Mouse (Mus musculus) gastrocnemius, postnatal 25 days (tissue): ENCODE data around the gene Col23a1. TPM values are rescaled to one million over a fixed set of nuclear protein-coding genes. Genes with fewer than 3 reads are reported as not detected.
"Not testable (repeated sequence)": the region's sequence is repeated elsewhere in the genome, so short reads cannot be mapped to it uniquely, and the experiment has no call there.

Experiments
- DNase-seq: peaks from one replicate; pipeline ENCODE4 v3.0.0; 2022
- total RNA-seq, 2 experiments: library from RNA; stranded (reverse); gene quantifications; 1 replicate in 1 of 2; 2 replicates in 1 of 2; pipeline ENCODE4 v1.2.3; 2021

Gene Col23a1
- total RNA-seq, 2 experiments from 2014 or later = 1.8 to 1.9 TPM

DNA sequence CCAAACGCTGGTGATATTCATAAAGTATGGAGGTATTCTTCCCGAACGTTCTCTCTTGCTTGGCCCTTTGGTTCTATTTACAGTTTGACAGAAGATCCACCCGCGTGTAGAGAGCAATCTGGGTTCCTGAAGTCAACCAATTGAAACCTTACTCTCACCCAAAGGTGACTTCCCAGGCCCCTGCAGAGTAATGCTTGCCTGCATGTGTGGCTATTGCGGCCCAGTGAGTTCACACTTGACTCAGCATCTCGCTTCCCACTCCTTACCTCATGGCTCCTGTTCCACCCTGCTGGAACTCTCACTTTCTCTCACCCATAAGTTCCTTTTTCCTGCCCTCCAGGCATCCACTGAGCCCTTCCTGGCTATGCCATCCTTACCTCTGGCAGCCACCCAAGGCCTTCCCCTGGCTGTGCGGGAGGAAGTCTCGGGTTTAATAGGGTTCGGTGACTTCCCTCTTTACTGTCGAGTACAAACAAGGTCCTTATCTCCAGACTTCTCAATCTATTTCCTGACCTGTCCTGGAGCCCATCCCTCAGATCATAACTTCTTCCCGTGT lies 38.7 kb downstream of the Col23a1 start:
- DNase-seq = no peak

DNA sequence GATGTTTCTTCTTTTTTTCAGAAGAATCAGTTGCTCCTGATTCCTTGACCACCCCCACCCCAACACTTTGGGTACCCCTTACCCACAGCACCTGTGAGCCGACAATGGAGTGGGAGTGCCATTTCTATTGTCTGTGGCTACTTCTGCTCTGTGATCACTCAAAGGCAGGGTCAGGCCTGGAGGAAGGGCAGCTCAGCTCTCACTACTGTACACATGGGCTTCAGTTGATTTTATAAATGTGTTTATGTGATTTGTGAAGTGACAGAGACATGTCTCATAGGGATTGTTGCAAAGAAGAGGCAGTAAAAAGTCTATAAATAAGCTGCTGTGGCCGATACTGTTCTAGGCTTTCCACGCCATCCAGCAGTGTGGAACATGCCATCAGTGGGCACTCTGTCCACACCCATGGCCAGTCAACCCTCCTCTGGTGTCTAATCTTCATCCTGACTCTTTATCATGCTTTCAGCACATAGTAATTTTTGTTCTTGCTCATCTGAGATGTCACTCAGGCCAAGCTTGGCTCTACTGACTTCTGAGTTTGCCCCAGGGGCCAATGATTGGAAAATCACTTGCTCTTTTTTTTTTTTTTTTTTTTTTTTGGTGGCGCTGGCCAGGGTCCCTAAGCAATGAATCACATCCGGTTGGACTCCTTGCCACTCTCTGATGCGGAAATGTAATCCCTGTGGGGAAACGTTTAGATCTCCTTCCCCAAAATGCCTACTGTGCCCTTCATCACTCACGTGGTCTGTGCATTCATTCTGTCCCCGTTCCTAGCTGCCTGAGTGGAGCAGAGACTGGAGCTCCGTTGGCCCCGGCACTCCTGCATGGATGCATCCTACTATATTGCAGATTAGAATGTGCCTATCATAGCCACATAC lies 40.4 kb downstream of the Col23a1 start:
- DNase-seq = no peak

DNA sequence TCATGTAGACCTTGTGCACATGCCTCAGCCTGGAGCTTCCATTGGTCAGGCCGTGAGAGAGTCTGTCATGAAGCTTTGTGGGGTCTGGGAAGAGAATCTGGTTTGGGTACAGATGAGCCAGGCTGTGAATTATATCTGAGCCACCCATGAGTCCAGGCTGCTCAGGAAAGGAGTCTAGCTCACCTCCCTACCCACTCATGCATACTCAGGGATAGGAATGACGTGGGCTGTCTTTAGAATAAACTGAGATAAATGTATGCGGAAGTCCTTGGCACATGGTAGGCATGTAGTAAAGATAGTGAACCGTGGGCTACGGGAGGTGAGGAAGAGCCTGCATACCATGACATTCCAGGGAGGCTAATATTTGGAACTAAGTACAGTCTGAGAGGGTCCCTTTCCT lies 44.3 kb downstream of the Col23a1 start:
- no peak for DNase-seq

DNA sequence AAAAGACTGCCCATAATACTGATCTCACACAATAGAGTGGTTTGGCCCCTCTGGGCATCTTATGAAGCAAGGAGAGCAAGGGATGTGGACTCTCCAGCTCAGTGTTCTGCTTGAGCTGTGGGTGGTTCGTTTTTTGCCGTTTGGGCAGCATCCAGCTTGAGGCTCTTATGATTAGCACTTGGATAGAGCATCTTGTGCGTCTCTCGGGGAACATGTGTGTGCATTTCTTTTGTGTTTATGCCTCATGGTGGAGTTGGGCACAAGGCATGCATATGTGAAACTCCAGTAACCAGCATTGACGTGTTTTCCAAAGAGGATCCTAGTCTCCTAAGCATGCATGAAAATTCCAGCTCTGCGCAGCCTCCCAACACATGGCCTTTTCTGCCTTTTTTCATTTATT lies 47.9 kb downstream of the Col23a1 start:
- no peak for DNase-seq

DNA sequence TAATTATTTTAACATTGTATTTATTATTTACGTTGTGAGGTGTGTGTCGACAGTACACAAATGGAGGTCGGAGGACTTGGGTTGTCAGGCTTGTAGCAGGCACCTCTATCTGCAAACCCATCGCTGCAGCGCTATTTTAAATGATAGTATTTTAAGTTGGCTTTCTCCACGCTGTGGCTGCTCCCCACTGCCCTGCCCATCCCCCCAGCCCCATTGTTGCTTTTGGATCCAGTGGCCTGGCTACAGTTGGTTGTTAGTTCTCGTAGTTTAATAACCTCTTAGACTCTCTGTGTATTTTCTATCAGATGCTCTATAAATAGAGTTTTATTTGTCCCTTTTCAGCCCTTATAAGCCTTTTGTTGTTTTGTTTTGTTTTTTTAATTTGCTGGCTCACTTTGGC lies 48.7 kb downstream of the Col23a1 start:
- DNase-seq = no peak

DNA sequence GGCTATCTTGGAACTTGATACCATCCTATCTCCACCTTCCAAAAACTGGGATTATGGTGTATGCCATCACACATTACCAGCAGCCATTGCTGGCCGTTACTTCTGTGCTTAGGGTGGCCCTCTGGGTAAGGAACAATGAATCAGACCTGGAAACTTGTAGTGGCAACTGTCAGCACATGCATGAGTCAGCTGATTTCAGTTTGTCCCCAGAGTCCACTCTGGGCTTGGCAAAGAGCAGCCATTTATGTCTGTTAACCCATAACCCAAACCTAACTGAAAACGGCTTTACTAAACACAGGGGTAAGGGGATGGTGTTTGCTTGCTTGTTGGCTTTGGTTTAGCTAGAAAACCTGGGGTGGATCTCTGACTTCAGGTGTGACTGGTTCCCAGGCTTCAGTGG lies 51.4 kb downstream of the Col23a1 start:
- DNase-seq = no peak

DNA sequence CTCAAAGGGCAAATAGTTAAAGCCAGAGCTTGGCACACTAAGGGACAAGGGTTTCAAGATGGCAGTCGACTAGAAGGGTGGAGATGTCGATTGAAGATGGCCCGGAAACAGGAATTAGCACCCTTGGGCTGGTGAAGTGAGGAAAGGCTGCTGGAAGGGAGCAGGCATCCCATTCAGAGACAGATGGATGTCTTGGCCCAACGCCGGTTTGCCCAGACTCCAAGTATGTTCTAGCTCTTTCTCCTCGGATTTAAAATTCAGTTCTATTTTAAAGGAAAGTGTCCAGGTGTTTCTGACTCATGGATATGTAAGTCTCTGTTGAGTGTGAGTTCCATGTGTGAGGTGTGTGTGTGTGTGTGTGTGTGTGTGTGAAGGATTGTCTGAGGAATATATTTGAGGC lies 53.1 kb downstream of the Col23a1 start:
- no peak for DNase-seq

DNA sequence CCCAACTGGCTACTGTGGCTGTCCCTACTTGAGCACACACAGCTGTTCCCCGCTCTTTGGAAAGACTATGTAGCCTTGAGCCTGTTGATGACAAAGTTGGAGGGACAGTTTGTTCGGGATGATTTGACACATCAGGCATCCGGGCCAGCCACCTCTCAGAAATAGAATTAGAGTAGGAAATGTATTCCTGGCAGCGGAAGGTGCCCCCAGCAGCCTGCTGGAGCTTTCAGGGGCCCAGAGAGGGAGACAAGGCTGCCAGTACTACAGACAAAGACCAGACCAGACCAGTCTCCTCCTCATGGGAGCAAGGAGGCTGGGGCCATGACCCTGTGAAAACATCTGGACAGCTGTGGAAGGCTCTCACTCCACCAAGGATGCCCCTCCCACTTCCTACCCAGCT lies 53.6 kb downstream of the Col23a1 start:
- DNase-seq = peak; percentile 39

DNA sequence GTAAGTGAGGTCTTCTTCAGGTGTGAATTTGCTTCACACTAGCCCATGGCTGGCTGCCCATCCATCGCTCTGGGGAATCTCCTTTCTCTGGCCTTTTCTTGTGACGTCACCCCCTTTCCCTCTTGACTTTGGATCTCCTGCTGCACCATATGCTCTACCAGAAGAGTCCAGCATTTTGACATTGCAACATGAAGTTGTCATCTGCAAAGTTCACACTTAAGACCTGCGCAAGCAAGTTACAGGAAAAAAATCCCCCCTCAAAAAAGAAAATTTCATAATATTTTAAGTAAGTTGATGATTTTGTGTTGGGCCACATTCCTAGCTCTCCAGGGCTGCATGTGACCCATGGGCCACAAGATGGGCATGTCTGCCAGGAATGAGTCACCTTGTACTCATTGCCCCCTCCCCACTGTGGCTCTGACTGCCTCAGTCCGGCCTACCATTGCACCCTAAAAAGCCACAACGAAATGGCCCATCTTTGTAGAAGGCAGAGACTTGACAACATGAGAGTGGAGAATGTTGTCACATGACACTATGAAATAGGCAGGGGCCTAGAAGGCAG lies 54.1 kb downstream of the Col23a1 start:
- DNase-seq = no peak

DNA sequence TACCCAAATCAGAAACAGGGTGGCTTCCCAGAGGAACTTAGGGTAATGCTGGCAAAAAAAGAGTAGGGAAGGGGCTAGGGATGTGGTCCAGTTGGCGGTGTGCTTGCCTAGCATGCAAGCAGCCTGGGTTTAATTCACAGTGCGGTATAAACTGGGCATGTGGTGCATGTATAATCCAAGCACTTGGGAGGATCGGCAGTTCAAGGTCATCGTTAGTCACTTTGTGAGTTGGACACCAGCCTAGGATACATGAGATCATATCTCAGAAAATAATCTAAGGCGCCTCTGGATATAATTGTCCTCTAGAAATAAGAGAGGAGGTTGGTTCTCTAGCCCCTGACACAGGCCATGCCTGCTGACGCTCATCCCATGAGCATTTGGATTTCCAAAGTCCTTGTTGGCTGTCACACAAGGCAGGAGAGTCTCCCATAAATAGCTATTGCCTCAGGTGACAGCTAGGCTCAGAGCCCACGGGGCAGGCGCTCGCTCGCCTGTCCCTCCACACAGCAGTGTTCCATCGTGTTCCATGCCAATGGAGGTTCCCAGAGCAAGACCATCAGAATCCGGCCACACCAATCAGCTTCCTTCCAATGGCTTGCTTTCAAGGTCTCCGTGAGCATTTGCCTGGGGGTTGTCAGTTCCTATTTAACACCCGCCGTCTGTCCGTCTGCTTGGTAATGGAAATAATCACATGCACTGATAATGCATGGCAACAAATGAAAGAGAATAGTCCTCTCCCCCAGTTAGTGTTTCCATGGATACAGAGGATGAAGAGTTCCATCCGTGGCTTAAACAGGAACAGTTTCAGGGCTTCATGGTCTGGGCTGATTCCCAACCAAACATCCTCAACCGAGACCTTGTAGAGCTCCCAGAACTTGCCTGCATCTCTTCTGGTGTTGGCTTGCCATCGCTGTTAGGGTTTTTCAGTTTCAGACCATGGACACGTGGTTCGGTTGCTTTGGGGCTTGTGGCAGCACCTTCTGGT lies 56.1 kb downstream of the Col23a1 start:
- no peak for DNase-seq

DNA sequence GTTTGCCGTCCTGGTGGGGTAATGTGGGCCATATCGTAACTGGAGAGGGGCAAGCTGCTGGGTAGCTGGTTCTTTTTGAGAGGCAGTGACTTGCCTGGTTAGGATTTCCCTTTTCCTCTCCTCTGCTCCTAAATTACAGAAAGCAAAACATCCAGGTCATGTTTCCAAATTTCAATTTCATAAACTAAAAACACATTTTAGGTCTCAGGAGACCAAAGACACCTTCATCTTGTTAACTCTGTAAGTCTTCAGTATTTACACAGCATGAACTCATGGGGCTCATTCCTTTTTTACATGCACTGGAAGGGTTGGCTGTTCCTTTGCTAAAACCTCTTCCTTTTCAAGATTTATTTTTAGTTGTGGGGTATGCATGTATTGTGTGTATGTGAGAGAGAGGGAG lies 58.0 kb downstream of the Col23a1 start:
- no peak for DNase-seq

DNA sequence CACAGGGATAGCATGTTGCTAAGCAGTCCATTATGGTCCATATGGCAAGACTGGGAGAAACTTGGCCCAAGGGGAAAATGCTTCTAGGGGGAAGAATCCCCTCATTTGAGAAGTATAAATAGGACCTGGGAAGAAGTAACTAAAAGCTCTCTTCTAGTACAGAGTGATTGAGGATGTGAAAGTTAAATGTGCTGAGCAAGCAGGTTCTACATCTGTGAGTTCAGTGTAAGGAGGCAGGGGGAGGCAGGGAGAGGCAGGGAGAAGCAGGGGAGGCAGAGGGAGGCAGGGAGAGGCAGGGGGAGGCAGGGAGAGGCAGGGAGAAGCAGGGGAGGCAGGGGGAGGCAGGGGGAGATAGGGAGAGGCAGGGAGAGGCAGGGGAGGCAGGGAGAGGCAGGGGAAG lies 59.9 kb downstream of the Col23a1 start:
- no peak for DNase-seq

DNA sequence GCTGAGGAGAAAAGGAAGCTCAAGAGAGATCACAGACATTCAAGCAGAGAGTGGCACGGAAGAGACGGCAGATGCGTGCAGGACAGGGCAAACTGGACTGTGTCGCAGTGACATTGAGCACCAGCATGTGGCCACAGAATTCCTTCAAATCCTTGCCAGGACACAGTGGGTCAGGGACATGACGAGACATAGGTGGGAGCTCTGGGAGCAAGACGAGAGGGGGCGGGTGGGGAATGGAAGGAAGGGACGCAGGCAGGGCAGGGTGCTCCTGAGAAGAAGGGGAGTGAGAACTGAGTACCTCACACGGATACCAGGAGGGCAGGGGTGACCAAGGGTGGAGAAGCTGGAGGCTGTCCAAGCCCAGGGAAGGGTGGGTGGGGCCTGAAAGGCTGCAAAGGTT lies 61.4 kb downstream of the Col23a1 start:
- no peak for DNase-seq

DNA sequence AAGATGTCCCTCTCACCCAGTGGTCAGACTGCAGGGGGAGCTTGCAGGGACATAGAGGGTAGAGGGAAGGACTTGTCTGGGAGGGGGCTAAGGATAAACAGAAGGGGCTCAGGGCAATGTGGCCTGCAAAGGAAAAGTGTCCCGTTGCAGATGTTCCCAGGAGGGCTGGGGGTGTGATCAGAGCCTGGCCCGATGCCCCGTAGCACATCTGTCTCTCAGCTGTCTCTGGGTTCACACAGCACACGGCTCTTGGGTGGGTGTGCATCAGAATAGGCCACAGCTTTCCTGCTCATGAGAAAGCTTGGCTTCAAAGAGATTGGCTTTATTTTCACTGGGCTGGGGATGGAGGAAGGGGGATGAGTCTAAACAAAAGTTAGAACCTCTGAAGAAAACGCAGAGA lies 62.1 kb downstream of the Col23a1 start:
- no peak for DNase-seq

DNA sequence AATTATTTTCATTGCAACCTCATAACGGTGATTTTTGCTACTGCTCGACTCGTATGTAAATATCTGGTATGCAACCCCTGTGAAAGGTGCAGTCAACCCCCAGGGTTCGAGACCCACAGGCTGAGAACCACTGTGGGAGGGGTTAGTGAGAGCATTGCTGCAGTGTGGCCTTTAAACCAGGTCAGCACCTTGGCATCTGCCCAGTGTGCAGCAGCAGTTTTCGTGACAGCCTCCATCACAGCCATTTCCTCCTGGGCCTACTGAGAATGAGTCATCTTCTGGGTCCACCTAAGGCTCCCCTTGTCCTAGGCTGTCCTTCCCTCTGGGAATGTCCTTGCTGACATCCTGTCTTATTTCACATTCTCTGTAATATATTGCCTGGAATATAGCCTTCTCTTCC lies 64.0 kb downstream of the Col23a1 start:
- no peak for DNase-seq

DNA sequence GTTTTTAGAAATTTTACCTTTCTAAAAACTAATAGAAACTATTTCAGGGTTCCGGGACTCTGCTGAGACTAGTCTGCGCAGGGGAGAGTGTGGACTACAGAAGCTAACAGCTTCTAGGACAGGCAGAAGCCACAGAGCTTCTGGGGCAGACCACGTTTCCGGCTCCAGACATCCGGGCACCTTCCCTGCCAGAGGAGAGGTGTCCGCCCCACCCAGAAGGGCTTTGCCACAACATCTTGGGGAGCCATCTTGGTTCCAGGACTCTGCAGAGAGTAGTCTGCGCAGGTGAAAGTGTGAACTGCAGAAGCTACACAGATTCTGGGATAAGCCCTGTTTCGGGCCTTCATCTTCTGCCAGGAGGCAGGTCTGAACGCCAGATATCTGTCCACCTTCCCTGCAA lies 69.3 kb downstream of the Col23a1 start:
- not testable (repeated sequence) for DNase-seq

DNA sequence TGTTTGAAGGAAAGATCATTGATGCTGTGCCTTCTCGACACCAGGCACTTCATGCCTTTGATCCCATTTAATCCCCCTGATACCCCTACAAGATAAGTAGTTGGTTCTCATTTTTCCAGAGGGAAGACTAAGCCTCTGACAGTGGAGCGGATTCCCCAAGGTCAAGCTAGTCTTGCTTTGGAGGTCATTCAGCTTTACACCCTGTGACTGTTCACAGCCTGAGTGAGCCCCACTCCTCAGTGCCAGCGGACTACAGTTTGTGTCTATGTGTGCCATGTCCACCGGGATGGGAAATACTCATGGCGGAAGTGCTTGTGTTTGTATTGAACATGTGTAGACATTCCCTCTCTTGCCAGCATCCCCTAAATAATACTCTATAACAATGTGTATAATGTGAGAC lies 74.6 kb downstream of the Col23a1 start:
- no peak for DNase-seq

DNA sequence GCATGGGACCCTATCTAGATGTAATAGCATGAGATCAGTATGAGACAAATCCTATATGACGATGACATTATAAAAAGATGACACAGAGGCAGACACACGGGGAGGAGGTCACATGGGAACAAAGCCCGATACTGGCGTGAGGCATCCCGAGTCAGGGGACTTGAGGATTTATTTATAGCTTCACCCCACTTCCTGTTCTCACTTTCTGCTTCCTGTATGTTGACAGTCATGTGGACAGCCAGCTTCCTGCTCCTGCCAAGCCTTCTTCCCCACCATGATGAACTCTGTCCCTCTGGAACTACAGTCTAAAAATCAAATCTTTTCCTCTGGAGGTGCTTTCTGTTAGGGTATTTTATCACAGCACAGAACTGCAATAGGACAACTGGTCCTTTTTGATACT lies 77.6 kb downstream of the Col23a1 start:
- no peak for DNase-seq

DNA sequence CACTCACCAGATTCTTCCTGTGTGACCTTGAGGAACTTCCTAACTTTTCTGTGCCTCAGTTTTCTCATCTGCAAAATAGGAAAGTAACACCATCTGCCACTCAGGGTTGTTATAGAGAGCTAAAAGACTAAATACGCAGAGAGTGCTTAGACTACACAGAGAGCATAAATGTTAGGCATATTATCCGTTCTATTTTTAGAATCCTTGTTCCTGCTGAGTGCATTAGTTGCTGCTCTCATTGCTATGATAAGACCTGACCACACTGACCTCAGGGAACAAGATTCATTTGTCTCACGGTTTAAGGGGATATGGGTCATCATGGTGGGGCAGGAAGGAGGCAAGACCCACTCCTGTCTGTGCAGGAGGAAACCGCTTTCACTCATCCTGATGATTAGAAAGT lies 80.6 kb downstream of the Col23a1 start:
- no peak for DNase-seq

DNA sequence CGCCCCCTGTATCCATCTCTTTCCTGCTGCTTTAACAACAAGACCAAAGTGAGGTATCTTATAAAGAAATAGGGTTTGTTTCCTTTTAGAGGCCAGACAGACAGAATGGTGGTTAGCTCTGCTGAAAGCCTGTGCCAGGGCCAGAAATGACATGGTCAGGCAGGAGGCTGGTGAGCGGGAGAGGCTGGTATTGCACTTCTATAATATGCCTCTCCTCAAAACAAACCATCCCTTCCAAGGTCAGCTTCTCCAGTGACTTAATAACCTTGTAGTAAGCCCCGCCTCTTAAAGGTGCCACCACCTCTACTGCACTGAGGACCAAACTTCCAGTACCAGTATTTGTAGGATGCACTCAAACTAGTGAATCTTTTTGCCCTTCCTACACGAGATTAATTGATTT lies 81.6 kb downstream of the Col23a1 start:
- DNase-seq = no peak

DNA sequence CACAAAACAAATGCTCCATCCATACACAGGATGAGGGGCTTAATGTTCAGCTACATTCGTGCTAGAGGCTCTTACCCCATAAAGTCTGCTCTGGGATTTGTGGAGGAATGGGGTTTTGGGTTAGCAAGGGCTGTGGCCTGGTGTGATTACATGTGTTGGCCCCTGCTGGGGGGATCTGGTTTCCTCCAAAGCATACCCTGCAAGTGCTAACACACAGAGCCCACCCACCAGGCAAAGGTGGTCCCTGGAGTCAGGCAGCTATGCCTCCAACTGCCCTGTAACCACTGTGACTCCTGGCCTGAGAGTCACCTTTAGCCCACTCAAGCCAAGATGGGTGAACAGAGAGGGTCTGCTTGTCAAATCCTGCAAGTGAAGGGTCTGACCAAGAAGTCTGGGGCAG lies 82.2 kb downstream of the Col23a1 start:
- no peak for DNase-seq

DNA sequence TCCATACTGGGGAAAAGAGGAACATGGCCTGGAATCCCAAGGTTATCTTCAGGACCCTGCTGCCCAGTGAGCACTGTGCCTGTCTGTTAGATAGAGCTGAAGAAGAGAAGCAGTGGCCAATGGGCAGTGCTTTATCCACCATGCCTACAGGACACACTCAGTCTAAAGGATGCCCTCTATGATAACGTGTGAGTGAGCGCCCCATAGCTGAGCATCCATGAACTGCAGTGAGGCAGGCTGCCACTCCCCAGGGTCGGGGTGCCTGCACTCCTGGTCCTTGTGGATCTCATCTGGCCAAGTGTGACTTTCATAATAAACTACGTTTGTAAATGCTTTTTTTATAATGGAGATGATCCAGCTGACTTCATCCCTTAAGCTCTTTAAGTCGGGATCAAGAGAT lies 87.5 kb downstream of the Col23a1 start:
- DNase-seq = no peak

DNA sequence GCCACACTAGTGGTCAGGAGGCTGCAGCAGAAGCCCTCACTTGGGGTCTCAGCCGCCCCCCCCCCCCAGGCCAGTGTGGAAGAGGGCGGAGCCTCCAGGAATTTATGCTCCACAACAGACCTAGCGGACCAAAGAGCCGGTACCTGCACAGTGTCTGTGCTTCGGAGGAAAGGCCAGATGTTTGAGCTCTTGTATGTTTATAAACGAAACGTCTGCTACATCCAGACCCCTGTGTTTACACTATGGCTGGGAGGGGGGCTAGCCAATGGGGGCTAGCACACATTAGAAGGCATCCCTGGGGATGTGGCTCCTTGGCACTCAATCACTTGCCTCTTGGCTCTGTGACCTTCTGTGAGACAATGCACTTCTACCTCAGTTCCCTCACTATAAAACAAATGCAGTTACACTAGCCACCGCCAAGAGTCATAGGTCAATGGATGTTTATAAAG lies 99.2 kb downstream of the Col23a1 start:
- DNase-seq = no peak
